Mouse (Mus musculus) bone marrow macrophage, adult 2 months (primary cell): ENCODE data around the gene Stk11ip.

Source experiments
- CTCF ChIP-seq: IDR thresholded peaks from 2 replicates; pipeline ENCODE4 v1.5.1; 2012; ENCODE audit warnings: low read depth, mild to moderate bottlenecking, low read length, moderate library complexity
- POLR2A ChIP-seq: IDR thresholded peaks from 2 replicates; pipeline ENCODE4 v1.6.1; 2012; ENCODE audit warnings: mild to moderate bottlenecking, low read depth, low read length, borderline replicate concordance

GRCm38 (mm10) chr1:75502945-75503650, 18.2 kb upstream of the Stk11ip start:
- TF ChIP-seq CTCF (no peak), POLR2A (no peak)
